Mouse (Mus musculus): ENCODE results near the gene Emc1. TPM values are rescaled to one million over a fixed set of nuclear protein-coding genes. Genes with fewer than 3 reads are reported as not detected.
"Not testable (repeated sequence)": the region's sequence is repeated elsewhere in the genome, so short reads cannot be mapped to it uniquely, and the experiment has no call there.

The Emc1 gene
- polyA plus RNA-seq, 1 experiment from 2014 or later, result 15.4 TPM

GRCm38 (mm10) chr4:139360761-139361548 is 8.6 kb downstream of the Emc1 start:
- peak overlapping the region; percentile 63 for H3K9ac ChIP-seq
- DNase-seq, result peak; percentile 61
- peaks cover 100% of the 10 kb centered on the region for H3K36me3 ChIP-seq
- no peaks in the 10 kb centered on the region for H3K27me3 ChIP-seq
- H3K9me3 ChIP-seq (replicated peaks), result no peaks in the 10 kb centered on the region
- peak overlapping the region; percentile 94 for H3K27ac ChIP-seq
- H3K4me2 ChIP-seq, result peak overlapping the region; percentile 68
- peak; percentile 97 for ATAC-seq (ENCODE audit: low read depth)
- H3K4me3 ChIP-seq (replicated peaks), result peak overlapping the region; percentile 30
- 36% methylated on average over 11 of the region's 11 CpGs for WGBS (ENCODE audit: insufficient replicate concordance)
- peaks cover 48% of the 10 kb centered on the region for H3K4me1 ChIP-seq (replicated peaks)

- WGBS (ENCODE audit: insufficient replicate concordance), result 77% methylated on average over 3 of the region's 3 CpGs
- no peak for ATAC-seq (ENCODE audit: low read depth)
- H3K4me3 ChIP-seq (replicated peaks), result no peak overlapping the region
- H3K9me3 ChIP-seq (replicated peaks), result no peaks in the 10 kb centered on the region
- H3K9ac ChIP-seq, result no peak overlapping the region
- H3K4me2 ChIP-seq, result no peak overlapping the region
- DNase-seq, result no peak
- no peak overlapping the region for H3K27ac ChIP-seq
- H3K27me3 ChIP-seq, result no peaks in the 10 kb centered on the region
- H3K4me1 ChIP-seq (replicated peaks), result peaks cover 4% of the 10 kb centered on the region
- H3K36me3 ChIP-seq, result peaks cover 97% of the 10 kb centered on the region
Observed at GRCm38 (mm10) chr4:139367336-139367735, 14.9 kb downstream of the Emc1 start.

GRCm38 (mm10) chr4:139368038-139368437 is 15.7 kb downstream of the Emc1 start:
- Histone ChIP-seq H3K4me1 (replicated peaks) (no peaks in the 10 kb centered on the region), H3K9me3 (replicated peaks) (no peaks in the 10 kb centered on the region), H3K4me3 (replicated peaks) (no peak overlapping the region), H3K9ac (no peak overlapping the region), H3K27me3 (no peaks in the 10 kb centered on the region), H3K36me3 (peaks cover 97% of the 10 kb centered on the region), H3K27ac (no peak overlapping the region), H3K4me2 (no peak overlapping the region)
- DNase-seq, result no peak
- no peak for ATAC-seq (ENCODE audit: low read depth)
- 92% methylated on average over 5 of the region's 5 CpGs for WGBS (ENCODE audit: insufficient replicate concordance)

GRCm38 (mm10) chr4:139373130-139373529 is 20.7 kb downstream of the Emc1 start:
- no peak for DNase-seq
- Histone ChIP-seq H3K4me3 (replicated peaks) (no peak overlapping the region), H3K27me3 (no peaks in the 10 kb centered on the region), H3K9ac (no peak overlapping the region), H3K9me3 (replicated peaks) (no peaks in the 10 kb centered on the region), H3K4me1 (replicated peaks) (0 out of 2 replicates have a peak, but pooled peaks cover 7% of the 10 kb centered on the region), H3K27ac (0 out of 2 replicates have a peak overlapping the region, but pooled peaks have one; percentile 21), H3K4me2 (no peak overlapping the region), H3K36me3 (peaks cover 97% of the 10 kb centered on the region)
- peak; percentile 43; the same call in 1 of the 2 replicates for ATAC-seq (ENCODE audit: low read depth)
- 92% methylated on average over 4 of the region's 4 CpGs for WGBS (ENCODE audit: insufficient replicate concordance)

GRCm38 (mm10) chr4:139373531-139373930 is 21.1 kb downstream of the Emc1 start:
- ATAC-seq (ENCODE audit: low read depth) (no peak), DNase-seq (no peak)
- WGBS (ENCODE audit: insufficient replicate concordance), result 84% methylated on average over 10 of the region's 10 CpGs
- Histone ChIP-seq H3K4me2 (no peak overlapping the region), H3K9me3 (replicated peaks) (no peaks in the 10 kb centered on the region), H3K27ac (0 out of 2 replicates have a peak overlapping the region, but pooled peaks have one; percentile 21), H3K9ac (no peak overlapping the region), H3K4me3 (replicated peaks) (no peak overlapping the region), H3K36me3 (peaks cover 94% of the 10 kb centered on the region), H3K27me3 (no peaks in the 10 kb centered on the region), H3K4me1 (replicated peaks) (0 out of 2 replicates have a peak, but pooled peaks cover 7% of the 10 kb centered on the region)

GRCm38 (mm10) chr4:139379719-139380118 is 27.3 kb downstream of the Emc1 start:
- Histone ChIP-seq H3K4me1 (replicated peaks) (peaks cover 41% of the 10 kb centered on the region), H3K9ac (peak overlapping the region; percentile 86), H3K36me3 (peaks cover 35% of the 10 kb centered on the region), H3K27ac (peak overlapping the region; percentile 87), H3K4me3 (replicated peaks) (peak overlapping the region; percentile 87), H3K27me3 (no peaks in the 10 kb centered on the region), H3K9me3 (replicated peaks) (no peaks in the 10 kb centered on the region), H3K4me2 (peak overlapping the region; percentile 72)
- DNase-seq, result no peak
- 6% methylated on average over 8 of the region's 8 CpGs for WGBS (ENCODE audit: insufficient replicate concordance)
- no peak for ATAC-seq (ENCODE audit: low read depth)

DNA sequence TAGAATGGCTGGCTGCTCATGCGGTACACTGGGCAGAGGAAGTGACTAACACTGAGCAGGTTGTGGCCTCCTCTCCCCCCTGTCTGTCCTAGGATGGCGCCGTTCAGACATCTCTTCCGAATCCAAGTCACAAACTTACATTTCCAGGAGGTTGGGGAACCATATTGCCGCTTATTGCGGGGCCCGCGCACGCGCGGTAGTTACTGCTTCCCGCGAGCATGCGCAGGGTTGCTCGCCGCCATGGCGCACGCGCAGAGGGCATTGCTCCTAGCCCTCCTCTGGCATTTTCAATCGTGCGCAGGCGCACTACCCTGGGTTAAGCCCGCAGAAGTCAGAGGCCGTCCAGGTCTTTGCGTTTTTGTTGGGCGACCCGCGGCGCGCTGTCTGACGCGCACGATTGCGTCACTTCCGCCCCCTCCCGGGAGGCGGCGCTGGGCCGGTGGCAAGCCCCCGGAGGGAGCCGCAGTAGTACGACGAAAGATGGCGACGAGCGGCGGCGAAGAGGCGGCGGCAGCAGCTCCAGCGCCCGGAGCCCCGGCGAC is 27.9 kb downstream of the Emc1 start:
- ATAC-seq (ENCODE audit: low read depth), result peak; percentile 93
- peak overlapping the region; percentile 87 for H3K4me3 ChIP-seq (replicated peaks)
- peak overlapping the region; percentile 90 for H3K9ac ChIP-seq

DNA sequence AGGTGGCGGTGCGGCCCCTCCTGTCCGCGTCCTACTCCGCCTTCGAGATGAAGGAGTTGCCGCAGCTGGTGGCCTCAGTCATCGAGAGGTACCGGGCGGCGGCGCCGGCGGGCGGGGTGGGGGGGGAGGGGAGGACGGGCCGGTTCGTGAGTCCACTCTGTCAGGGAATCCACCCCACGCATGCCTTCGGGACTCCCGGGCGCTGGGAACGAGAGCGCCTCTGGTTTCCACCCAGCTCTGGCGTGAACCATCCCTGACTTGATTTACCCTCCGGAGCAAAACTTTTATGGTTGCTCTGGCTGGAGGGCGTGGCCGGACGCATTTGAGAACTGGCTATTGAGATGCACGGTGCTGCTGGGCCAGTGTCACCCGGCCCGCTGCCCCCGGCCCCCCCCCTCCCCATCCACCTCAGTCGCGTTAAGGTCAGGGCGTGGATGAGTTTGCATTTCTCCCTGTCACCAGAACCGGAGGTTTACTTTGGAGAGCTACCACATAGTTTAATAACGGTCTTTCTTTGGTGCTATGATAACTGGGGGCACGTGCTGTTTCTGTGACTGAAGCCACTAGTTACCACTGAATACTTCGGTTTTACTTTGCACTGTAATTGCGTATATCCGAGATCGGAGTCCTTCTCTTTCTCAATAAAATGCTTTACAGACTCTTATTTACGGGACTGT is 28.5 kb downstream of the Emc1 start:
- Histone ChIP-seq H3K27me3 (no peaks in the 10 kb centered on the region), H3K4me3 (replicated peaks) (peak overlapping the region; percentile 87), H3K9ac (peak overlapping the region; percentile 90), H3K9me3 (replicated peaks) (no peaks in the 10 kb centered on the region), H3K4me1 (replicated peaks) (peaks cover 53% of the 10 kb centered on the region), H3K4me2 (peak overlapping the region; percentile 76), H3K36me3 (peaks cover 26% of the 10 kb centered on the region), H3K27ac (peak overlapping the region; percentile 96)
- DNase-seq (peak; percentile 53), ATAC-seq (ENCODE audit: low read depth) (peak; percentile 64)
- WGBS (ENCODE audit: insufficient replicate concordance), result under 1% methylated on average over 44 of the region's 44 CpGs

More for the DNA sequence above, 27.9 kb downstream of the Emc1 start:
- WGBS (ENCODE audit: insufficient replicate concordance), result under 1% methylated on average over 54 of the region's 54 CpGs
- Histone ChIP-seq H3K4me1 (replicated peaks) (peaks cover 46% of the 10 kb centered on the region), H3K4me2 (peak overlapping the region; percentile 76), H3K36me3 (peaks cover 30% of the 10 kb centered on the region), H3K27me3 (no peaks in the 10 kb centered on the region), H3K27ac (peak overlapping the region; percentile 96), H3K9me3 (replicated peaks) (no peaks in the 10 kb centered on the region)
- DNase-seq, result peak; percentile 100

DNA sequence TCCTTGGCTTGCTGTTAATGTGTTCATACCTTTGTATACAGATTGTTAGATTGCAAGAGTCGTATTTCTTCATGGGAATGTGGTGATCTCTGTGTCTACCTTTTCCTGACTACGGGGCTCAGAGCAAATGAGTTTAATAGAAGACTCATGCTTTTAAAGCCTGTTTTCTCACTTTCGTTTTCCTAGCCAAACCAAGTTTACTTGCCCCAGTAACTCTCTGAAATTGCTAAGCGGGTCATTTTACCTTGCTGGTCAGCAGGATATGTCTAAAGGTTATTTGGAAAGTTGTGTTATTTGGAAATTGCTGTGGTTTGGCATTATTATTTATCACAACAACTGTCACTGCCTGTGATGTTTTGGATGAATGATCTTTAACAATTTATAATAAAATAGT is 29.1 kb downstream of the Emc1 start:
- WGBS (ENCODE audit: insufficient replicate concordance), result 16% methylated on average over 4 of the region's 4 CpGs
- peak overlapping the region; percentile 90 for H3K9ac ChIP-seq
- no peaks in the 10 kb centered on the region for H3K27me3 ChIP-seq
- ATAC-seq (ENCODE audit: low read depth) (no peak), DNase-seq (no peak)
- H3K27ac ChIP-seq, result peak overlapping the region; percentile 96
- H3K4me3 ChIP-seq (replicated peaks), result peak overlapping the region; percentile 87
- H3K4me1 ChIP-seq (replicated peaks), result peaks cover 58% of the 10 kb centered on the region
- H3K9me3 ChIP-seq (replicated peaks), result no peaks in the 10 kb centered on the region
- peaks cover 21% of the 10 kb centered on the region for H3K36me3 ChIP-seq
- peak overlapping the region; percentile 76 for H3K4me2 ChIP-seq

DNA sequence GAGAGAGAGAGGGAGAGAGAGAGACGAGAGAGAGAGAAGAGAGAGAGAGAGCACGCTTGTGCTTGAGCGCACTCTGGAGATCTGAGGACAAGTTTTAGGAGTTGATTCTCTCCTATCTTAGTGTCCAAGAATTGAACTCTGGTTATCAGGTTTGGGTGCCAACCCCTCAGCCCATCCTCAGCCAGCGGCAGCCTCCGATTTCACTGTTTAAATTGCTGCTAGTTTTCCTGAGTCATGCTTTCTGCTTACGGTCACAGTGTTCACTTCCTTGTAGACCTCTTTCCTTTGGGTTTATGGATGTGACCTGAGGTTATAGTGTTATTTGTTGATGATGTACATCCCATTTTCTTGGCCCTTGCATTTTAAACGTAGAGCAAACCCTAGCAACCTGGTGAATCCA is 29.8 kb downstream of the Emc1 start:
- Histone ChIP-seq H3K9ac (peak overlapping the region; percentile 90), H3K4me3 (replicated peaks) (peak overlapping the region; percentile 87), H3K4me2 (peak overlapping the region; percentile 76), H3K4me1 (replicated peaks) (peaks cover 64% of the 10 kb centered on the region), H3K9me3 (replicated peaks) (no peaks in the 10 kb centered on the region), H3K27me3 (no peaks in the 10 kb centered on the region), H3K36me3 (peaks cover 13% of the 10 kb centered on the region), H3K27ac (peak overlapping the region; percentile 96)
- peak; percentile 32 for ATAC-seq (ENCODE audit: low read depth)
- 23% methylated on average over 7 of the region's 7 CpGs for WGBS (ENCODE audit: insufficient replicate concordance)
- peak; percentile 51 for DNase-seq

DNA sequence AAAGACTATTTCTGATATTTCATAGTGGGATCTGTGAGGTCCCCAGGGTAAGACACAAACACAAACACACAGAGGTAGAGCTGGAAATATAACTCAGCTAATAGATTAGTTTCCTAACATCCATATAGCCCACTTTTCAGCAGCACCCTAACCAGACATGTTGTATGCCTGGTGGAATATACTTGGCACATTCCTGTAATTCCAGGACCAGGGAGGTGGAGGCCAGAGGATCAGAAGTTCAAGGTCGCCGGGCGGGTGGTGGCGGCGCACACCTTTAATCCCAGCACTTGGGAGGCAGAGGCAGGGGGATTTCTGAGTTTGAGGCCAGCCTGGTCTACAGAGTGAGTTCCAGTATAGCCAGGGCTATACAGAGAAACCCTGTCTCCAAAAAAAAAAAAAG is 33.5 kb downstream of the Emc1 start:
- DNase-seq; H3K9me3 ChIP-seq (replicated peaks); H3K9ac ChIP-seq; H3K4me2 ChIP-seq; H3K4me3 ChIP-seq (replicated peaks); H3K27me3 ChIP-seq; ATAC-seq (ENCODE audit: low read depth): not testable (repeated sequence)
- H3K27ac ChIP-seq, result 0 out of 2 replicates have a peak overlapping the region, but pooled peaks have one; percentile 31
- H3K36me3 ChIP-seq, result peaks cover 28% of the 10 kb centered on the region
- H3K4me1 ChIP-seq (replicated peaks), result peaks cover 72% of the 10 kb centered on the region
- WGBS (ENCODE audit: insufficient replicate concordance), result 90% methylated on average over 5 of the region's 5 CpGs

Data from liver, embryonic 13.5 days (tissue).